Mouse (Mus musculus) macrophage (primary cell): ENCODE measurements at regions not wholly inside any gene's neighbourhood (a gene's known extent, or its start where the extent isn't known, plus 50 kb on each side); places are given as distances from the start of the nearest gene placed in this dataset.

Experiments
- H3K27ac ChIP-seq: fragments of 350-480 bp; formaldehyde crosslinking; 2 replicates; pipeline ENCODE4 v1.9.0; 2021
- H3K36me3 ChIP-seq: fragments of 350-480 bp; formaldehyde crosslinking; 2 replicates; pipeline ENCODE4 v1.9.0; 2021; ENCODE audit errors: inconsistent target
- H3K4me3 ChIP-seq: fragments of 350-480 bp; formaldehyde crosslinking; 2 replicates; pipeline ENCODE4 v1.9.0; 2021; ENCODE audit errors: inconsistent target
- H3K79me2 ChIP-seq: fragments of 350-480 bp; formaldehyde crosslinking; 2 replicates; pipeline ENCODE4 v1.9.0; 2021; ENCODE audit errors: inconsistent target
- WGBS: methylation state at CpG from one replicate; pipeline ENCODE4 v1.1.7; 2026; ENCODE audit warnings: inconsistent platforms; ENCODE audit not compliant: missing documents; 5-methylcytosine and 5-hydroxymethylcytosine counted together

DNA sequence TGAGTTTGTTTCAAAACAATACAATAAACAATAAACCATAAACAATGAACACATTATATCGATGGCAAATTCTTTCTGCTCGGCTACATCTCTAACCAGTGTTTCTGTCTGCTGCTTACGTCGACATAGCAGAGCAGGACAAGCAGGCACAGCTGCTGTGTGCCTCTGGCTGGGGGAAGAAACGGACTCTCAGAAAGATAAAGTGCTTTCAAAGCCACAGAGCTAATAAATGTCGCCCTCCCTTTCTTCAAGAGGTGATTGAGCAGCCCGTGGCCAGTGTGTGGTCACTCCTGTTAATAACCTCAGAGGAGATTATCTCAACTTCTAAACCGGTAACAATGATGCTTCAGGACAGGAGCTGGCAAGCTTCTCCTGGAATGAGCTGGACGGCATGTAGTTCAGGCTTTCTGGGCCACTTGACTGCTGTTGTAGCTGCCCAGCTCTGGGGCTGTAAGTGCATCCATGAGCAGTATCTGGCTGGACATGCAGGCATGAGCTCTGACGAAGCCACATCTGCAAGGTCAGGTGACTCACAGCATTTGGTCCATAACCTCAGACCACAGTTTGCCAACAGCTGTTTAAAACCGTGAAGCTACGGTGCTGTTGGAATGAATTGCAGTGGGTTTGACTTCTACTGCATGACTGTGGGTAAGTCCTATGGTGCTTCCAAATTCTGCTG lies 55.6 kb downstream of the Evx1 start:
- 59% methylated on average over 12 of the region's 12 CpGs for WGBS
- Histone ChIP-seq H3K27ac (no peak overlapping the region), H3K36me3 (no peaks in the 10 kb centered on the region), H3K79me2 (no peaks in the 10 kb centered on the region), H3K4me3 (no peak overlapping the region)

GRCm38 (mm10) chr6:52370806-52371360 lies 57.6 kb downstream of the Evx1 start:
- Histone ChIP-seq H3K79me2 (no peaks in the 10 kb centered on the region), H3K4me3 (no peak overlapping the region), H3K27ac (no peak overlapping the region), H3K36me3 (no peaks in the 10 kb centered on the region)
- WGBS, result 88% methylated on average over 8 of the region's 8 CpGs

DNA sequence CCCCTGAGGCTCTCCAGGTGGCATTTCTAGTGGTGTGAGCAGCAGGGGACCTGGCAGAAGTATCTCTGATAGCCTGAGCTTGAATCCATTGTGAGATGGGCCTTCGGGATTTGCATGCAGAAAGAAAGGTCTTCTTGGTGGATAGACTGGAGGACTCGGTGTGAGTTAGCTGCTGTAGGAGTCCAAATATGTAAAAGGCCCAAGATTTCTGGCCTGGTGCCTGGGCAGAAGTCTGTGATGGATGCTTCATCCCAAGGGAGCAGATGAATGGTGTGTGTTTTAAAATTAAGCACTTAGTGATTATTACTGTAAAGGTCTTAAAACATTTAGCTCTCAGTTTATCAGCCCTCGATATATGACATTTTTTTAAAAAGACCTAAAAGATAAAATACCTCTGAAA lies 65.8 kb downstream of the Evx1 start:
- no peak overlapping the region for H3K27ac ChIP-seq
- no peak overlapping the region for H3K4me3 ChIP-seq
- H3K36me3 ChIP-seq, result no peaks in the 10 kb centered on the region
- no peaks in the 10 kb centered on the region for H3K79me2 ChIP-seq
- 97% methylated on average over 3 of the region's 3 CpGs for WGBS

GRCm38 (mm10) chr6:52379588-52379987 lies 66.3 kb downstream of the Evx1 start:
- WGBS, result 72% methylated on average over 5 of the region's 5 CpGs
- Histone ChIP-seq H3K4me3 (no peak overlapping the region), H3K79me2 (no peaks in the 10 kb centered on the region), H3K27ac (no peak overlapping the region), H3K36me3 (no peaks in the 10 kb centered on the region)

DNA sequence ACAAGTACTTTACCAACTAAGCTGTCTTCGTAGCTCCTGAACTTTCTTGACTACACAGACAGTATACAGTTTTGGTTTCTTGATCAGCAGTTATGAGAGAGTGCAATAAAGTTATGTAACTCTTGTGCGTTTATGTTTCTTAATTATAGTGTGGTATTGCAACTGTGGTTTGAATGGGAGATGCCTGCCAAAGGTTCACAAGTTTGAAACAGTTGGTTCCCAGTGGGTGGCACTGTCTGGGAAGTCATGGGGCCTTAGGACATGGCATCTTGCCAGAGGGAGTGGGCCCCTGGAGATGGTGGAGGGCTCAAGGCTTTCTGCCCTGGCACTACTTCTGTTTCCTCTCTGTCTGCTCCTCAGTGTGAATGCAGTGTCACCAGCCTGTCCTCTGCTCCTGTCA lies 71.7 kb downstream of the Evx1 start:
- no peaks in the 10 kb centered on the region for H3K36me3 ChIP-seq
- WGBS, result 71% methylated on average over 2 of the region's 2 CpGs
- no peaks in the 10 kb centered on the region for H3K79me2 ChIP-seq
- H3K27ac ChIP-seq, result no peak overlapping the region
- H3K4me3 ChIP-seq, result no peak overlapping the region

- no peak overlapping the region for H3K27ac ChIP-seq
- no peaks in the 10 kb centered on the region for H3K79me2 ChIP-seq
- H3K4me3 ChIP-seq, result no peak overlapping the region
- WGBS, result 0% methylated on average over 5 of the region's 5 CpGs
- no peaks in the 10 kb centered on the region for H3K36me3 ChIP-seq
These were observed 88.1 kb downstream of the Evx1 start for GRCm38 (mm10) chr6:52401404-52401803.

GRCm38 (mm10) chr6:52409991-52410390 lies 96.7 kb downstream of the Evx1 start:
- Histone ChIP-seq H3K4me3 (no peak overlapping the region), H3K27ac (no peak overlapping the region), H3K79me2 (no peaks in the 10 kb centered on the region), H3K36me3 (no peaks in the 10 kb centered on the region)
- WGBS, result 96% methylated on average over 4 of the region's 4 CpGs

DNA sequence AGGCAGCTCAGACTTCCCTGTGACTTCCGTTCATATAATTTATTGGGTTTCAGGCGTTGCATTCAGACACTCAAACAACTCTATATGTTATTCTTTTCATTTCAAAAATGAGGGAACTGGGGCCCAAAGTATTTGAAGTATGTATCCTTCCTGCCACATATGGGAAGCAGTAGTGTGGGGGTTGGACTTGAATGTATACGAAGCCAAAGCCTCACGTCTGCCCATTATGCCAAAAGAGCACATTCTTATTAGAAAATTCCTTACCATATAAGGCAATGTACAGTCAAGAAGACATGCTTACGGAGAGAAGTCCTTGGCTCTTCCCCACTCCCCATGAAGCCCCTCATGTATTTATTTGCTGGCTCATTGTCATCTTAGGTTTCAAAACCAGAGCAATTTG lies 97.4 kb downstream of the Evx1 start:
- Histone ChIP-seq H3K36me3 (no peaks in the 10 kb centered on the region), H3K4me3 (no peak overlapping the region), H3K27ac (no peak overlapping the region), H3K79me2 (no peaks in the 10 kb centered on the region)
- WGBS, result 76% methylated on average over 5 of the region's 5 CpGs

DNA sequence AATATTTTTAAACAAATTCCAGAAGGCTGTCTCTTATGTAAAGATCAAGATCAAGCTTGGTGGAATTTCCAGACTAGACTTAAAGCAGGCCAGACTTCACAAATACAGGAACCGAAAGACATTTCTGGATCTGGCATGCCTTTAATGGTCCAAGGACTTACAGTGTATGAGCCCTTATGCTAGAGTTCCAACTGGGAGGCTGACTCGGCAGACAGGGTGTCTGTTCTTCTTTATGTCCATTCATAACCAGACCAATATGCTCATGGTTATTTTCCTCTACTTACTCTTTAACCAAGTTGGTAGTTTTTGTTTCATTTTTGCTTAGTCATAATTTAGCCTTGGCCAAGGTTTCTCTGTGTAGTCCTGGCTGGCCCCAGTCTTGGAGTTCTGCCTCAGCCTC lies 98.0 kb downstream of the Evx1 start:
- H3K79me2 ChIP-seq, result no peaks in the 10 kb centered on the region
- H3K4me3 ChIP-seq, result no peak overlapping the region
- WGBS, result 96% methylated on average over 2 of the region's 2 CpGs

DNA sequence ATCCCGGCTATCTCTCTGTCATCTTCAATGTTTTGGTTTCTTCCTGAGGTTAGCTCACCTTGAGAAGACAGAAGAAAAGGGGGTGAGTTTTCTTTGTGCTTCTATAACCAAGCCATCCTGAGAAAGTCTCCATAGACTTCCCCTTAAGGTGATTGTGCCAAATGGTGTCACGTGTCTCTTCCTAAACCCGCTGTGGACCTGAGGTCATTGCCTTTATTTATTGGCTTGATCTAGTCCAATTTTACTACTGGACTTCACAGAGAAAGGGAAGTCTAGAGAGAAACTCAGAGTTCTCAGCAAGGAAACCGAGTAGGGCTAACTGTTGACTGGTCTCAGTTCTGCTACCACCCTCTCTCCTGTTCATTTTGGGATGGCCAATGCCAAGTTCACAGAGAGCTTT lies 100.3 kb downstream of the Evx1 start:
- 95% methylated on average over 4 of the region's 4 CpGs for WGBS
- H3K79me2 ChIP-seq, result no peaks in the 10 kb centered on the region
- H3K4me3 ChIP-seq, result no peak overlapping the region
- no peak overlapping the region for H3K27ac ChIP-seq
- no peaks in the 10 kb centered on the region for H3K36me3 ChIP-seq

More for the DNA sequence above, 98.0 kb downstream of the Evx1 start:
- no peak overlapping the region for H3K27ac ChIP-seq
- no peaks in the 10 kb centered on the region for H3K36me3 ChIP-seq

DNA sequence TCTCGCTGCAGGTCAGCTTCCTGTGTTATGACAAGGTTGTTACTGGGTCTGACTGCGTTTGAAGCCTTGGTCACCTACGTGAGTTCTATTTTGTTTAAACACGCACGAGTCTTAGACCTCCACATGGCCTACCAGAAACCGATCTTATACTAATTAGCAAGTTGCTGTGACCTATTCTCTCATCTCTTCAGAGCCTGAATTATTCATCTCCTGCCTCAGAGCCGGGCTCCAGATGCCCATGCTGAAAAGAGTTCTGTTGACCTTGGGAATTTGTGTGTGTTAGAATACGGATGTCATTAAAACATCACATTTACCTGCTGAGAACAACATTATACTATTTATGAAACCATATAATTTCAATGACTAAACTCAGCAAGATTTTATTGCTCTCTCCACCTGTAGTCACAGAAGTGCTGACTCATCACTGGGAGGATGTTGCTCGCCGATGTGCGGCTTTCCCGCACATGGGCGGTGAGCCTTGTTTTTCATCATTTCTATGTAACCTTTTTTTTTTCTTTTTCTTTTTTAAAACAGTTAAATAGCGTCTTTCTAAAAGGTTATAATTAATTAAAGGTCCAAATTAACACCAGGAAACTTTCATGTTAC lies 102.1 kb downstream of the Evx1 start:
- Histone ChIP-seq H3K27ac (no peak overlapping the region), H3K79me2 (no peaks in the 10 kb centered on the region), H3K36me3 (no peaks in the 10 kb centered on the region), H3K4me3 (no peak overlapping the region)
- WGBS, result 80% methylated on average over 14 of the region's 14 CpGs

DNA sequence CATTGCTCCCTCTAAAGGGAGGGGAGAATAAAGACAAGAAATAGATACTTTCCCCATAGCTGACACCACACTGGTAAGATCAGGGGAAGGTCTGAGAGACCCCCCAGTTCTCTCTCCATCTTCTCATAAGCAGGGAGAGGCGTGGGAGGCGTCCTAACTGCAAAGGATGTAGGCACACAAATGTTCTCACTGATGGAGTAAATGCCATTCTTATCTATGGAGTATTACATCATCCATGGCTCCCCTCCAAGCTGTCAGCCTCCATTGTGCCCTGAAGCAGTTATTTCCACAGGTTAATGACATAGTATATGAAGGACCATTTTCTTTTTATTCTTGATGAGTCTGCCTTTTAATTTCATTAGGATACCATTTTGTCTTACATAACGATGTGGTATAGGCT lies 103.2 kb downstream of the Evx1 start:
- Histone ChIP-seq H3K36me3 (no peaks in the 10 kb centered on the region), H3K79me2 (no peaks in the 10 kb centered on the region), H3K4me3 (no peak overlapping the region), H3K27ac (no peak overlapping the region)
- 83% methylated on average over 3 of the region's 3 CpGs for whole genome bisulfite sequencing

- Histone ChIP-seq H3K27ac (no peak overlapping the region), H3K79me2 (no peaks in the 10 kb centered on the region), H3K36me3 (no peaks in the 10 kb centered on the region), H3K4me3 (no peak overlapping the region)
- 92% methylated on average over 10 of the region's 10 CpGs for WGBS
These were observed 104.3 kb downstream of the Evx1 start for GRCm38 (mm10) chr6:52417439-52418124.

DNA sequence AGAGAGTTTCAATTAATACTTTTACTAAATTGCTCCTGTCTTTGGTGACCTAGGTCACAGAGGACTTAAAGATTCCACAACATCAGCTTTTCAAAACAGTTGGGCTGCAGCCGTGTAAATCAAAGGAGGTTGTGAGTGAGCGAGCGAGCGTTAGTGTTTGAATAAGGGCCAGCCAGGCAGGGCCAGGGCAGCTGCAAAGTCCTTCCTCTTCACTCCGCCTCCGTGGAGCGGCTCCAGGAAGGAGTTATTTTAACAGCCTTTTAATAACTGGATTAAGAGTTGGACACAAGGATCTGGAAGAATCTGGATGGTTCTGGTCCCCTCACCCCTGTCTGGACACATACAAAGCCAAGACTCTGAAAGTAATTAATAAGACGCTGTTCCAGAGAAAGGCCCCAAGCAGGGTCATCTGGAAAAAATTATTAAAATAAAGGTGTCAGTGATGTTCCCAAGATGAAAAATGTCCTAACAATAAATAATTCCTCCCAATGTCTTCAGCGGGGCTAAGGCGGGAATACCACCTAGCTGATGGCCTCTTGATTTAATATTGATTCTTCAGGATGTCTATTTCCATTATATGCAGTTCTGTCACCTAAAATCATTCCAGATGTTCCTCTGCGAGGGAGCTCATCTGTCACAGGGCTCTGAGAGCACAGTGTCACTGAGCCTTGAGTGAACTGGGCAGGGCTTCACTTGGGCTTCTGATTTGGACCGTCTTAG lies 105.3 kb downstream of the Evx1 start:
- 93% methylated on average over 12 of the region's 12 CpGs for WGBS
- Histone ChIP-seq H3K27ac (no peak overlapping the region), H3K4me3 (no peak overlapping the region), H3K79me2 (no peaks in the 10 kb centered on the region), H3K36me3 (no peaks in the 10 kb centered on the region)
